Mouse (Mus musculus) neural tube, embryonic 15.5 days (tissue): ENCODE results near the gene Art3. TPM values are rescaled to one million over a fixed set of nuclear protein-coding genes. Genes with fewer than 3 reads are reported as not detected.

Experiments
- ATAC-seq: fragments of 200-750 bp; cut with Nextera tagmentation; 2 replicates; pipeline ENCODE4 v1.8.0; 2017; ENCODE audit warnings: mild to moderate bottlenecking, moderate TSS enrichment, moderate library complexity; ENCODE audit not compliant: low FRiP score
- H3K27ac ChIP-seq: fragments of 300-500 bp; sonication (generic); replicated peaks from 2 replicates; pipeline ENCODE4 v1.5.1; 2015; ENCODE audit warnings: mild to moderate bottlenecking, inconsistent platforms
- H3K27me3 ChIP-seq: fragments of 300-500 bp; sonication (generic); replicated peaks from 2 replicates; pipeline ENCODE4 v1.6.1; 2015; ENCODE audit warnings: inconsistent platforms
- H3K36me3 ChIP-seq: fragments of 300-500 bp; sonication (generic); 2 replicates; pipeline ENCODE4 v1.6.1; 2015; ENCODE audit warnings: inconsistent platforms
- H3K4me1 ChIP-seq: fragments of 300-500 bp; sonication (generic); 2 replicates; pipeline ENCODE4 v1.6.1; 2015; ENCODE audit warnings: inconsistent platforms
- H3K4me2 ChIP-seq: fragments of 300-500 bp; sonication (generic); 2 replicates; pipeline ENCODE4 v1.6.1; 2015; ENCODE audit warnings: inconsistent platforms, mild to moderate bottlenecking, moderate library complexity
- H3K4me3 ChIP-seq: fragments of 300-500 bp; sonication (generic); replicated peaks from 2 replicates; pipeline ENCODE4 v1.5.1; 2015; ENCODE audit warnings: mild to moderate bottlenecking, inconsistent platforms
- H3K9ac ChIP-seq: fragments of 300-500 bp; sonication (generic); replicated peaks from 2 replicates; pipeline ENCODE4 v1.6.1; 2015; ENCODE audit warnings: mild to moderate bottlenecking, inconsistent platforms
- H3K9me3 ChIP-seq: fragments of 300-500 bp; sonication (generic); replicated peaks from 2 replicates; pipeline ENCODE4 v1.6.1; 2016; ENCODE audit warnings: inconsistent platforms
- WGBS: fragments of 180-500 bp; shearing (Covaris S2); methylation state at CpG from one replicate; pipeline ENCODE4 v1.1.7; 2015; ENCODE audit warnings: mixed read lengths; 5-methylcytosine and 5-hydroxymethylcytosine counted together
- polyA plus RNA-seq: library from polyadenylated mRNA; unstranded; fragments of >200 nt; fragmentation: Nextera tagmentation; extraction: Ambion mirVana; gene quantifications from 2 replicates; pipeline ENCODE4 v1.2.1, GENCODE M21; 2015

The Art3 gene
- 9.5 and 10.6 TPM in 2 replicates for polyA plus RNA-seq

DNA sequence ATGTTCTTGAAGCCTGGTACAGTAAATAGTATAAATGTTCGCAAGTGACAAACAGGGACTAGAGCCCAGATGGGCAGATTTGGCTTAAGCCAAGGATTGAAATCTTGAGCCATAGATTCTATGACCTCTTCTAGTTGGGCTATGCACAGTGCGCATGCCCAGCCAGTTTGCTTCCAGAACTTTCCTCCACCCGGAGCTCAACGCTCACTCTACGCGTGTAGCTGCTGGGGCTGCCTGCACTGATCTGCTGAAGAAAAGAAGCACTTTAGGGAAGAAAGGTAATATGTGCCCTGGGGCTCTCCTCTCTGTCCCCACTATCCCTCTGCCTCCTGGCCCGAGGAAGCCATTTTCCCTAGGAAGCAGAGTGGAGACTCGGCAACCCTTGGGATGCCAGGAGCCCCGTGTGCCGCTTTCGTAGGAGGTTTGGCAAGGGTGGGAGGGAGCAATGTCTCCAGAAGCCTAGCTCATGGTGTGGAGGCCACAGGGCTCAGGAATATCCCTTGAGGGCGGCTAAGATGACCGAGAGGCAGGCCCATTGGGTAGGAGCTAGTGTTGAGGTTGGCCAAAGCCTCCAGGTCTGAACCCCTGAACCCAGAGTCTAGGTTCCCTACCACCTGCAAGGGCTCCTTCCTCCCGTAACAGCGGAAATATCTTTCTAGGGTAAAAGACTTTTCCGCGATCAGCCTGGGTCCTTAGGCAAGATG, at the start of gene Art3:
TSS of gene Art3 (plus strand) at position 193 of the 704 bp plus-strand sequence.
- Histone ChIP-seq H3K4me3 (no peak within 1 kb of the TSS), H3K27ac (0 out of 2 replicates have a peak within 1 kb of the TSS, but pooled peaks have one; percentile 23), H3K4me2 (peak within 1 kb of the TSS; percentile 15; the same call in 1 of the 2 replicates), H3K4me1 (no peaks in the 10 kb centered on the region), H3K36me3 (no peaks in the 10 kb centered on the region), H3K27me3 (no peaks in the 10 kb centered on the region), H3K9me3 (no peaks in the 10 kb centered on the region), H3K9ac (no peak within 1 kb of the TSS)
- no peak; the same call in 1 of the 2 replicates for ATAC-seq
- 96% methylated on average over 17 of the region's 17 CpGs for WGBS

DNA sequence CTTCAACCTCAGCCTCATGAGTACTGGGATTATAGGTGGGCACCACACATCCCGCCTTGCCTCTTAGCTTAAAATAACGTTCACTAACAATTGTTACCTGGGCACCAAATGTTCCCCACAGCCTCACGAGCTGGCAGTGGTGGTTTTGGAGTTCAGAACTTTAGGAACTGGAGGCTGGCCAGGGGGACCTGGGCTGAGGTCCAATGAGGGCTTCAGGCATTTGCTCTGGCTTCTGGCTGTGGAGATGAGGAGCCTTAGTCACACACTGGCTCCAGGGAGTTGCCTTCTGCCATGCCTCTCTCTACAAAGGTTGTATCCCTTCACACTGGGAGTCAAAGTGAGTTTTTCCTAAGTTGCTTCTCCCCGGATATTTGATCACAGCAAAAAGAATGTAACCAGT, 49.1 kb upstream of the Art3 start:
- no peak for ATAC-seq
- Histone ChIP-seq H3K9me3 (no peaks in the 10 kb centered on the region), H3K27ac (no peak overlapping the region), H3K4me3 (no peak overlapping the region), H3K9ac (no peak overlapping the region), H3K36me3 (peaks cover 26% of the 10 kb centered on the region), H3K4me2 (no peak overlapping the region), H3K27me3 (no peaks in the 10 kb centered on the region), H3K4me1 (peaks cover 8% of the 10 kb centered on the region)
- WGBS, result 77% methylated on average over 4 of the region's 4 CpGs

GRCm38 (mm10) chr5:92283107-92283506, 48.5 kb upstream of the Art3 start:
- Histone ChIP-seq H3K9me3 (no peaks in the 10 kb centered on the region), H3K4me2 (no peak overlapping the region), H3K9ac (no peak overlapping the region), H3K36me3 (peaks cover 32% of the 10 kb centered on the region), H3K27me3 (no peaks in the 10 kb centered on the region), H3K27ac (no peak overlapping the region), H3K4me3 (no peak overlapping the region), H3K4me1 (peaks cover 7% of the 10 kb centered on the region)
- WGBS, result 77% methylated on average over 3 of the region's 3 CpGs
- no peak for ATAC-seq

DNA sequence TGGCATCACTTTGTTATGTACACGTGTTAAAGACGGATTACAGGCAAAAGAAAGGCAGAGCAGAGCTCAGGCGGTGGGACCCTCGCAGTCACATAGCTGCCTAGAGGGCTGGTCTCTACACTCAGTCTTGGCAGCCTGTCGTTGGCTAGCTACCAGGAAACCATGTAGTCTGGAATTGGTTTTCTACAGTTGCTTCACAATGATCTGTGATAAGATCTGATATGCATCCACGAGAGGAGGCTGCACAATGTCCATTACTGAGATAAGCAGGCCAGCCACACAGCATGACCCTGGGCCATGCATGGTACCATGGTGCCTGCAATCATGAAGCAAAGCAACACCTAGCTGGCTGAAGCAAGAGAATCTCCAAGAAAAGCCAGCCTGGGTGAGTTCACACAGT, 43.8 kb upstream of the Art3 start:
- Histone ChIP-seq H3K4me3 (no peak overlapping the region), H3K9me3 (no peaks in the 10 kb centered on the region), H3K4me2 (no peak overlapping the region), H3K27ac (no peak overlapping the region), H3K36me3 (peaks cover 76% of the 10 kb centered on the region), H3K27me3 (no peaks in the 10 kb centered on the region), H3K4me1 (no peaks in the 10 kb centered on the region), H3K9ac (no peak overlapping the region)
- ATAC-seq, result no peak
- WGBS, result 92% methylated on average over 6 of the region's 6 CpGs

- H3K9me3 ChIP-seq, result no peaks in the 10 kb centered on the region
- no peak overlapping the region for H3K4me3 ChIP-seq
- no peak overlapping the region for H3K9ac ChIP-seq
- no peak overlapping the region for H3K27ac ChIP-seq
- ATAC-seq, result no peak
- no peak overlapping the region for H3K4me2 ChIP-seq
- 95% methylated on average over 6 of the region's 6 CpGs for WGBS
- H3K4me1 ChIP-seq, result no peaks in the 10 kb centered on the region
- peaks cover 93% of the 10 kb centered on the region for H3K36me3 ChIP-seq
- H3K27me3 ChIP-seq, result no peaks in the 10 kb centered on the region
Observed at GRCm38 (mm10) chr5:92291652-92292414, 39.8 kb upstream of the Art3 start.

DNA sequence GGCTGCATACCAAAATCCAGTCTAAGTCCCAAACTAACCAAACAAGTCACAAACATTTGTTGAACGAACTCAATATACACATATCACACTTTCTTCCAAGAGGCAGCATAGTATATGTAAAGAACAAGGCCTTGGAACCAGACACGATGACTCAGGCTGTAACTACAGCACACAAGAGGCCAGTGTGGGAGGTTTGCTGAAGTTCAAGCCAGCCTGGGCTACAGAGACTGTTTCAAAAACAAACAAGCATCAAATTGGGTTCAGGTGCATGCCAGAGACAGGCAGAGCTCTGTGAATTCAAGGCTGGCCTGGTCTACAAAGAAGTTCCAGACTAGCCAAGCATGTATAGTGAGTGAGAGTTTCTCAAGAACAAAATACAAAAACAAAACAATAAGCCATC, 37.1 kb upstream of the Art3 start:
- Histone ChIP-seq H3K9me3 (no peaks in the 10 kb centered on the region), H3K36me3 (peaks cover 86% of the 10 kb centered on the region), H3K4me2 (no peak overlapping the region), H3K27ac (no peak overlapping the region), H3K9ac (no peak overlapping the region), H3K27me3 (no peaks in the 10 kb centered on the region), H3K4me1 (no peaks in the 10 kb centered on the region), H3K4me3 (no peak overlapping the region)
- WGBS, result 90% methylated on average over 2 of the region's 2 CpGs
- ATAC-seq, result no peak

- H3K36me3 ChIP-seq, result peaks cover 73% of the 10 kb centered on the region
- H3K4me1 ChIP-seq, result no peaks in the 10 kb centered on the region
- ATAC-seq, result no peak
- no peaks in the 10 kb centered on the region for H3K9me3 ChIP-seq
- no peak overlapping the region for H3K27ac ChIP-seq
- no peaks in the 10 kb centered on the region for H3K27me3 ChIP-seq
- WGBS, result 92% methylated on average over 13 of the region's 13 CpGs
- H3K4me3 ChIP-seq, result no peak overlapping the region
- H3K9ac ChIP-seq, result no peak overlapping the region
- no peak overlapping the region for H3K4me2 ChIP-seq
Observed at GRCm38 (mm10) chr5:92302149-92302840, 29.3 kb upstream of the Art3 start.

GRCm38 (mm10) chr5:92304291-92304690, 27.3 kb upstream of the Art3 start:
- no peak overlapping the region for H3K4me2 ChIP-seq
- no peak overlapping the region for H3K27ac ChIP-seq
- 84% methylated on average over 3 of the region's 3 CpGs for WGBS
- H3K27me3 ChIP-seq, result no peaks in the 10 kb centered on the region
- peaks cover 12% of the 10 kb centered on the region for H3K4me1 ChIP-seq
- H3K36me3 ChIP-seq, result peaks cover 62% of the 10 kb centered on the region
- no peak overlapping the region for H3K9ac ChIP-seq
- H3K4me3 ChIP-seq, result no peak overlapping the region
- no peaks in the 10 kb centered on the region for H3K9me3 ChIP-seq
- no peak for ATAC-seq

DNA sequence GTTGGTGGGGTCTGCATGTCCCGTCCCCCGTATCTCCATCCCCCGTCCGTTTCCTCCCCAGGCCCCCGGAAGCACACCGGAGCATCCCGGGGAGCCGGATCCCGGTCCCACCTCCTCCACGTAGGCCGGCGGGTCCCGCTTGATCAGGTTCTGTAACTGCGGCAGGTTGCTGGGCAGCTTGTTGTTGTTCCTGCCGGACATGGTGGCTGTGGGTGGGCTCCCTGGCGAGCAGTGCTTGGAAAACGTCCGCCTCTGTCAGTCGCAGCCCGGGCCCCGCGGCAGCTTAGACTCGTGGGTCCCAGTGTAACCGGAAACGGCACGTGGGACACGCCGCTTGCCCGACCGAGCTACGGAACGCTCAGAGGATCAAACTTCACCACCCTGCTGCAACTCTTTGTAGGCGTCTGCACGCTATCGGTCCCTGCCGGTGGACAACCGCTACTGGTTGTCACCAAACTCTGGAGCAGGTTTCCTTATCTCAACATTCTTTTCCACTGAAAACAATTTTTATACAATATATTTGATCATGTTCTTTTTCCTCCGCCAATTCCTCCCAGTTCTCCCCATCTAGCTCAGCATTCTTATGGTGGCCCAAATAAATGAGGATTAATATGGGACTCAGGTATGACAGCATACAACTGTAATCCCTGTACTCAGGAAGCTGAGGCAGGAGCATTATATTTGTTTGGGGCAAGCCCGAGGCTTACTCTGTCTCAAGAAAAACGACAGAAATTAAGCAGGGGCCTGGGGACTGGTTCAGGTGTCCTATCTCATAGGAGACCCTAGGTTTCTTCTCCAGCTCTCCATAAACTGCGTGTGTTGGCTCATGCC, 21.7 kb upstream of the Art3 start, which contains the start of gene Sdad1:
TSS of gene Sdad1 (minus strand) at position 799 of the 831 bp plus-strand sequence.
- peaks cover 7% of the 10 kb centered on the region for H3K36me3 ChIP-seq
- H3K4me3 ChIP-seq, result peak within 1 kb of the TSS; percentile 94
- H3K9ac ChIP-seq, result peak within 1 kb of the TSS; percentile 78
- H3K4me2 ChIP-seq, result peak within 1 kb of the TSS; percentile 74
- H3K4me1 ChIP-seq, result peaks cover 21% of the 10 kb centered on the region
- no peaks in the 10 kb centered on the region for H3K27me3 ChIP-seq
- ATAC-seq, result peak; percentile 96
- WGBS, result 2% methylated on average over 41 of the region's 41 CpGs
- H3K27ac ChIP-seq, result peak within 1 kb of the TSS; percentile 82
- H3K9me3 ChIP-seq, result no peaks in the 10 kb centered on the region

- H3K27ac ChIP-seq, result no peak overlapping the region
- no peak for ATAC-seq
- no peaks in the 10 kb centered on the region for H3K36me3 ChIP-seq
- WGBS, result 15% methylated on average over 13 of the region's 13 CpGs
- H3K27me3 ChIP-seq, result no peaks in the 10 kb centered on the region
- H3K4me2 ChIP-seq, result peak overlapping the region; percentile 24; the same call in 1 of the 2 replicates
- no peaks in the 10 kb centered on the region for H3K9me3 ChIP-seq
- peaks cover 21% of the 10 kb centered on the region for H3K4me1 ChIP-seq
- no peak overlapping the region for H3K9ac ChIP-seq
- H3K4me3 ChIP-seq, result no peak overlapping the region
Observed at GRCm38 (mm10) chr5:92312046-92312715, 19.4 kb upstream of the Art3 start.
